Mouse (Mus musculus) ES-Bruce4 (cell line): ENCODE data around the gene Ssbp1. TPM values are rescaled to one million over a fixed set of nuclear protein-coding genes. Genes with fewer than 3 reads are reported as not detected.
A peak's percentile ranks its signal among the peaks of the same experiment; 100 is the strongest.

Experiments used
- H3K27ac ChIP-seq: 2 replicates; pipeline ENCODE4 v1.5.1; 2012; ENCODE audit warnings: low read length, inconsistent platforms; ENCODE audit not compliant: insufficient read depth
- H3K27me3 ChIP-seq: 2 replicates; pipeline ENCODE4 v1.6.1; 2012; ENCODE audit warnings: mild to moderate bottlenecking, low read length, inconsistent platforms; ENCODE audit not compliant: control insufficient read depth, poor library complexity, insufficient read depth, severe bottlenecking
- H3K36me3 ChIP-seq: 2 replicates; pipeline ENCODE4 v1.6.1; 2012; ENCODE audit warnings: inconsistent platforms, mild to moderate bottlenecking, low read length, moderate library complexity; ENCODE audit not compliant: control insufficient read depth, poor library complexity, insufficient read depth, severe bottlenecking
- H3K4me1 ChIP-seq: one replicate; pipeline ENCODE4 v1.8.1; 2011; ENCODE audit warnings: low read length; ENCODE audit not compliant: control insufficient read depth, insufficient read depth
- H3K4me3 ChIP-seq: 2 replicates; pipeline ENCODE4 v1.5.1; 2011; ENCODE audit warnings: low read depth, mild to moderate bottlenecking, low read length
- H3K9ac ChIP-seq: 2 replicates; pipeline ENCODE4 v1.6.1; 2012; ENCODE audit warnings: low read depth, mild to moderate bottlenecking, inconsistent platforms; ENCODE audit not compliant: poor library complexity, severe bottlenecking
- H3K9me3 ChIP-seq: replicated peaks from 2 replicates; pipeline ENCODE4 v1.6.1; 2012; ENCODE audit warnings: mild to moderate bottlenecking, low read length, inconsistent platforms; ENCODE audit not compliant: control insufficient read depth, poor library complexity, insufficient read depth, severe bottlenecking
- CTCF ChIP-seq: IDR thresholded peaks from one replicate; pipeline ENCODE4 v1.8.1; 2011; ENCODE audit warnings: low read depth, low read length
- EP300 ChIP-seq: IDR thresholded peaks from 2 replicates; pipeline ENCODE4 v1.6.1; 2011; ENCODE audit warnings: low read depth, low read length; ENCODE audit not compliant: insufficient read depth
- POLR2A ChIP-seq: IDR thresholded peaks from one replicate; pipeline ENCODE4 v1.8.1; 2011; ENCODE audit warnings: low read length; ENCODE audit not compliant: insufficient read depth
- polyA plus RNA-seq: library from polyadenylated mRNA; stranded (reverse); fragments of >200 nt; gene quantifications from 2 replicates; pipeline ENCODE4 v1.2.4, GENCODE M21; 2011; ENCODE audit warnings: low read depth; ENCODE audit not compliant: missing spikeins, insufficient read depth, insufficient read length

Gene Ssbp1
- 130 and 143 TPM in 2 replicates for polyA plus RNA-seq

- peak within 1 kb of the TSS; percentile 87 for H3K9ac ChIP-seq
- H3K27me3 ChIP-seq, result no peaks in the 10 kb centered on the region
- H3K36me3 ChIP-seq, result peaks cover 23% of the 10 kb centered on the region
- H3K27ac ChIP-seq, result peak within 1 kb of the TSS; percentile 82
- TF ChIP-seq POLR2A (no peak), EP300 (0 out of 2 replicates have a peak, but pooled peaks have one; percentile 34), CTCF (no peak)
- H3K4me1 ChIP-seq, result no peaks in the 10 kb centered on the region
- H3K4me3 ChIP-seq, result peak within 1 kb of the TSS; percentile 97
- H3K9me3 ChIP-seq, result no peaks in the 10 kb centered on the region
Observed at GRCm38 (mm10) chr6:40470916-40471719, at the start of gene Ssbp1. TSS of gene Ssbp1 (plus strand) at chr6:40471352.

- H3K27me3 ChIP-seq, result no peaks in the 10 kb centered on the region
- H3K36me3 ChIP-seq, result no peaks in the 10 kb centered on the region
- TF ChIP-seq CTCF (no peak), POLR2A (no peak), EP300 (no peak)
- no peaks in the 10 kb centered on the region for H3K9me3 ChIP-seq
- no peak overlapping the region for H3K27ac ChIP-seq
- H3K4me3 ChIP-seq, result no peak overlapping the region
- no peaks in the 10 kb centered on the region for H3K4me1 ChIP-seq
- H3K9ac ChIP-seq, result no peak overlapping the region
Observed at GRCm38 (mm10) chr6:40423013-40423412, 48.1 kb upstream of the Ssbp1 start.

- H3K4me3 ChIP-seq, result no peak overlapping the region
- no peaks in the 10 kb centered on the region for H3K4me1 ChIP-seq
- H3K9me3 ChIP-seq, result no peaks in the 10 kb centered on the region
- H3K36me3 ChIP-seq, result no peaks in the 10 kb centered on the region
- no peak for TF ChIP-seq POLR2A
- TF ChIP-seq CTCF, result peak; percentile 30
- no peak for TF ChIP-seq EP300
- H3K9ac ChIP-seq, result no peak overlapping the region
- no peak overlapping the region for H3K27ac ChIP-seq
- no peaks in the 10 kb centered on the region for H3K27me3 ChIP-seq
Observed at GRCm38 (mm10) chr6:40423774-40424173, 47.4 kb upstream of the Ssbp1 start.

- Histone ChIP-seq H3K27me3 (no peaks in the 10 kb centered on the region), H3K36me3 (no peaks in the 10 kb centered on the region), H3K9ac (no peak overlapping the region), H3K4me1 (no peaks in the 10 kb centered on the region), H3K9me3 (no peaks in the 10 kb centered on the region), H3K27ac (no peak overlapping the region), H3K4me3 (no peak overlapping the region)
- no peak for TF ChIP-seq CTCF
- TF ChIP-seq POLR2A, result no peak
- no peak for TF ChIP-seq EP300
Observed at GRCm38 (mm10) chr6:40427441-40427840, 43.7 kb upstream of the Ssbp1 start.

- Histone ChIP-seq H3K9me3 (no peaks in the 10 kb centered on the region), H3K27me3 (no peaks in the 10 kb centered on the region), H3K36me3 (no peaks in the 10 kb centered on the region), H3K27ac (no peak overlapping the region), H3K4me1 (no peaks in the 10 kb centered on the region), H3K9ac (no peak overlapping the region), H3K4me3 (no peak overlapping the region)
- no peak for TF ChIP-seq CTCF
Observed at GRCm38 (mm10) chr6:40428696-40429095, 42.5 kb upstream of the Ssbp1 start.

GRCm38 (mm10) chr6:40429521-40429931 lies 41.6 kb upstream of the Ssbp1 start:
- TF ChIP-seq POLR2A (no peak), CTCF (no peak), EP300 (no peak)
- H3K9me3 ChIP-seq, result no peaks in the 10 kb centered on the region
- no peaks in the 10 kb centered on the region for H3K36me3 ChIP-seq
- no peak overlapping the region for H3K9ac ChIP-seq
- H3K4me3 ChIP-seq, result no peak overlapping the region
- H3K27ac ChIP-seq, result no peak overlapping the region
- peaks cover 2% of the 10 kb centered on the region; the same call in 1 of the 2 replicates for H3K27me3 ChIP-seq
- no peaks in the 10 kb centered on the region for H3K4me1 ChIP-seq
